Mouse (Mus musculus) forebrain, embryonic 16.5 days (tissue): ENCODE measurements at regions not wholly inside any gene's neighbourhood (a gene's known extent, or its start where the extent isn't known, plus 50 kb on each side); places are given as distances from the start of the nearest gene placed in this dataset.
A peak's percentile ranks its signal among the peaks of the same experiment; 100 is the strongest.

Source experiments
- ATAC-seq: fragments of 200-750 bp; cut with Nextera tagmentation; 2 replicates; pipeline ENCODE4 v1.8.0; 2017; ENCODE audit warnings: mild to moderate bottlenecking, moderate library complexity
- H3K27ac ChIP-seq: fragments of 300-500 bp; sonication (generic); 2 replicates; pipeline ENCODE4 v1.5.1; 2014; ENCODE audit warnings: low read length, control low read depth
- H3K27me3 ChIP-seq: fragments of 300-500 bp; sonication (generic); replicated peaks from 2 replicates; pipeline ENCODE4 v1.6.1; 2014; ENCODE audit warnings: low read length; ENCODE audit not compliant: control insufficient read depth, insufficient read depth
- H3K36me3 ChIP-seq: fragments of 300-500 bp; sonication (generic); 2 replicates; pipeline ENCODE4 v1.6.1; 2014; ENCODE audit not compliant: control insufficient read depth, insufficient read depth
- H3K4me1 ChIP-seq: fragments of 300-500 bp; sonication (generic); replicated peaks from 2 replicates; pipeline ENCODE4 v1.6.1; 2014; ENCODE audit warnings: low read length; ENCODE audit not compliant: control insufficient read depth, insufficient read depth
- H3K4me2 ChIP-seq: fragments of 300-500 bp; sonication (generic); 2 replicates; pipeline ENCODE4 v1.6.1; 2014; ENCODE audit warnings: mild to moderate bottlenecking, low read length, control low read depth
- H3K4me3 ChIP-seq: fragments of 300-500 bp; sonication (generic); replicated peaks from 2 replicates; pipeline ENCODE4 v1.5.1; 2014; ENCODE audit warnings: mild to moderate bottlenecking, low read length, control low read depth
- H3K9ac ChIP-seq: fragments of 300-500 bp; sonication (generic); replicated peaks from 2 replicates; pipeline ENCODE4 v1.6.1; 2014; ENCODE audit warnings: low read depth, low read length, control low read depth
- H3K9me3 ChIP-seq: fragments of 300-500 bp; sonication (generic); 2 replicates; pipeline ENCODE4 v1.6.1; 2016; ENCODE audit warnings: low read length; ENCODE audit not compliant: control insufficient read depth
- WGBS: fragments of 180-500 bp; shearing (Covaris S2); extraction: QIAGEN DNeasy Blood & Tissue Kit; methylation state at CpG from one replicate; pipeline ENCODE4 v1.1.7; 2014; 5-methylcytosine and 5-hydroxymethylcytosine counted together

GRCm38 (mm10) chr16:30692541-30693141 lies 93.1 kb downstream of the Fam43a start:
- no peak overlapping the region for H3K4me2 ChIP-seq
- no peaks in the 10 kb centered on the region for H3K9me3 ChIP-seq
- no peaks in the 10 kb centered on the region for H3K36me3 ChIP-seq
- WGBS: 52% methylated on average over 5 of the region's 5 CpGs
- H3K27ac ChIP-seq: no peak overlapping the region
- H3K4me3 ChIP-seq: no peak overlapping the region
- ATAC-seq: no peak
- H3K4me1 ChIP-seq: peaks cover 3% of the 10 kb centered on the region; the same call in 1 of the 2 replicates
- H3K9ac ChIP-seq: no peak overlapping the region
- no peaks in the 10 kb centered on the region for H3K27me3 ChIP-seq

- no peak overlapping the region for H3K27ac ChIP-seq
- H3K4me2 ChIP-seq: no peak overlapping the region
- WGBS: 90% methylated on average over 3 of the region's 3 CpGs
- H3K4me3 ChIP-seq: no peak overlapping the region
- H3K36me3 ChIP-seq: no peaks in the 10 kb centered on the region
- no peaks in the 10 kb centered on the region for H3K9me3 ChIP-seq
- H3K4me1 ChIP-seq: peaks cover 7% of the 10 kb centered on the region
- H3K27me3 ChIP-seq: no peaks in the 10 kb centered on the region
- no peak for ATAC-seq
- H3K9ac ChIP-seq: no peak overlapping the region
Observed at GRCm38 (mm10) chr16:30693206-30693605, 93.7 kb downstream of the Fam43a start.

GRCm38 (mm10) chr16:30693839-30694527 lies 94.5 kb downstream of the Fam43a start:
- Histone ChIP-seq H3K9ac (no peak overlapping the region), H3K4me1 (peaks cover 7% of the 10 kb centered on the region), H3K27me3 (no peaks in the 10 kb centered on the region), H3K4me2 (no peak overlapping the region), H3K27ac (no peak overlapping the region), H3K36me3 (no peaks in the 10 kb centered on the region), H3K4me3 (no peak overlapping the region), H3K9me3 (no peaks in the 10 kb centered on the region)
- WGBS: 94% methylated on average over 1 of the region's 1 CpGs
- no peak for ATAC-seq

GRCm38 (mm10) chr16:30695691-30696090 lies 96.2 kb downstream of the Fam43a start:
- Histone ChIP-seq H3K4me3 (no peak overlapping the region), H3K9ac (no peak overlapping the region), H3K27ac (no peak overlapping the region), H3K9me3 (no peaks in the 10 kb centered on the region), H3K4me2 (no peak overlapping the region), H3K4me1 (peaks cover 7% of the 10 kb centered on the region), H3K27me3 (no peaks in the 10 kb centered on the region), H3K36me3 (no peaks in the 10 kb centered on the region)
- WGBS: 90% methylated on average over 8 of the region's 8 CpGs
- ATAC-seq: no peak

- no peaks in the 10 kb centered on the region for H3K27me3 ChIP-seq
- 82% methylated on average over 4 of the region's 4 CpGs for WGBS
Observed at GRCm38 (mm10) chr16:30697209-30697608, 97.7 kb downstream of the Fam43a start.

GRCm38 (mm10) chr16:30697806-30698205 lies 98.3 kb downstream of the Fam43a start:
- H3K4me3 ChIP-seq: no peak overlapping the region
- H3K9me3 ChIP-seq: no peaks in the 10 kb centered on the region
- no peaks in the 10 kb centered on the region for H3K36me3 ChIP-seq
- H3K4me2 ChIP-seq: no peak overlapping the region
- peaks cover 7% of the 10 kb centered on the region for H3K4me1 ChIP-seq
- H3K27ac ChIP-seq: no peak overlapping the region
- no peaks in the 10 kb centered on the region for H3K27me3 ChIP-seq
- peak; percentile 38 for ATAC-seq
- 37% methylated on average over 2 of the region's 2 CpGs for WGBS
- no peak overlapping the region for H3K9ac ChIP-seq

More at GRCm38 (mm10) chr16:30697209-30697608, 97.7 kb downstream of the Fam43a start:
- Histone ChIP-seq H3K27ac (peak overlapping the region; percentile 22; the same call in 1 of the 2 replicates), H3K4me3 (no peak overlapping the region), H3K36me3 (no peaks in the 10 kb centered on the region), H3K9ac (no peak overlapping the region), H3K4me1 (peaks cover 7% of the 10 kb centered on the region), H3K9me3 (no peaks in the 10 kb centered on the region), H3K4me2 (no peak overlapping the region)
- no peak for ATAC-seq

GRCm38 (mm10) chr16:30703831-30704230 lies 104.3 kb downstream of the Fam43a start:
- Histone ChIP-seq H3K36me3 (no peaks in the 10 kb centered on the region), H3K4me2 (no peak overlapping the region), H3K4me3 (no peak overlapping the region), H3K9me3 (peaks cover 3% of the 10 kb centered on the region; the same call in 1 of the 2 replicates), H3K27me3 (no peaks in the 10 kb centered on the region), H3K27ac (no peak overlapping the region), H3K4me1 (no peaks in the 10 kb centered on the region), H3K9ac (no peak overlapping the region)
- 90% methylated on average over 8 of the region's 8 CpGs for WGBS
- no peak for ATAC-seq

GRCm38 (mm10) chr16:30709501-30709900 lies 110.0 kb downstream of the Fam43a start:
- Histone ChIP-seq H3K9ac (no peak overlapping the region), H3K36me3 (no peaks in the 10 kb centered on the region), H3K4me1 (no peaks in the 10 kb centered on the region), H3K4me3 (no peak overlapping the region), H3K27ac (no peak overlapping the region), H3K27me3 (no peaks in the 10 kb centered on the region), H3K4me2 (no peak overlapping the region), H3K9me3 (peaks cover 3% of the 10 kb centered on the region; the same call in 1 of the 2 replicates)
- 66% methylated on average over 15 of the region's 15 CpGs for WGBS
- no peak for ATAC-seq

GRCm38 (mm10) chr16:30709975-30710374 lies 110.5 kb downstream of the Fam43a start:
- H3K9ac ChIP-seq: no peak overlapping the region
- no peaks in the 10 kb centered on the region for H3K36me3 ChIP-seq
- no peak for ATAC-seq
- WGBS: 89% methylated on average over 2 of the region's 2 CpGs
- H3K27ac ChIP-seq: no peak overlapping the region
- H3K4me3 ChIP-seq: no peak overlapping the region
- H3K9me3 ChIP-seq: peaks cover 3% of the 10 kb centered on the region; the same call in 1 of the 2 replicates
- no peaks in the 10 kb centered on the region for H3K27me3 ChIP-seq
- H3K4me1 ChIP-seq: no peaks in the 10 kb centered on the region
- H3K4me2 ChIP-seq: no peak overlapping the region
